Mouse (Mus musculus): ENCODE measurements around the gene Cracr2b.

Gene Cracr2b

GRCm38 (mm10) chr7:141485186-141485585, 24.3 kb downstream of the Cracr2b start:
- no peak for DNase-seq (ENCODE audit: low read depth, low spot score)

GRCm38 (mm10) chr7:141485606-141486005, 24.7 kb downstream of the Cracr2b start:
- DNase-seq (ENCODE audit: low read depth, low spot score): no peak

GRCm38 (mm10) chr7:141486239-141486638, 25.3 kb downstream of the Cracr2b start:
- no peak for DNase-seq (ENCODE audit: low read depth, low spot score)

GRCm38 (mm10) chr7:141487141-141487540, 26.2 kb downstream of the Cracr2b start:
- no peak for DNase-seq (ENCODE audit: low read depth, low spot score)

- no peak for DNase-seq (ENCODE audit: low read depth, low spot score)
Measured at GRCm38 (mm10) chr7:141491151-141491550, 30.3 kb downstream of the Cracr2b start.

GRCm38 (mm10) chr7:141492738-141493137, 31.8 kb downstream of the Cracr2b start:
- DNase-seq (ENCODE audit: low read depth, low spot score): no peak

- DNase-seq (ENCODE audit: low read depth, low spot score): no peak
Measured at GRCm38 (mm10) chr7:141493729-141494128, 32.8 kb downstream of the Cracr2b start.

- DNase-seq (ENCODE audit: low read depth, low spot score): no peak
Measured at GRCm38 (mm10) chr7:141495379-141495778, 34.5 kb downstream of the Cracr2b start.

- no peak for DNase-seq (ENCODE audit: low read depth, low spot score)
Measured at GRCm38 (mm10) chr7:141495940-141496339, 35.0 kb downstream of the Cracr2b start.

- DNase-seq (ENCODE audit: low read depth, low spot score): no peak
Measured at GRCm38 (mm10) chr7:141497600-141497999, 36.7 kb downstream of the Cracr2b start.

- DNase-seq (ENCODE audit: low read depth, low spot score): no peak
Measured at GRCm38 (mm10) chr7:141501820-141502555, 41.1 kb downstream of the Cracr2b start.

GRCm38 (mm10) chr7:141502556-141502905, 41.6 kb downstream of the Cracr2b start:
- no peak for DNase-seq (ENCODE audit: low read depth, low spot score)

- DNase-seq (ENCODE audit: low read depth, low spot score): no peak
Measured at GRCm38 (mm10) chr7:141506278-141506677, 45.4 kb downstream of the Cracr2b start.

GRCm38 (mm10) chr7:141508160-141508559, 47.3 kb downstream of the Cracr2b start:
- no peak for DNase-seq (ENCODE audit: low read depth, low spot score)

- DNase-seq (ENCODE audit: low read depth, low spot score): no peak
Measured at GRCm38 (mm10) chr7:141510196-141510595, 49.3 kb downstream of the Cracr2b start.

GRCm38 (mm10) chr7:141510681-141511191, 49.8 kb downstream of the Cracr2b start:
- no peak for DNase-seq (ENCODE audit: low read depth, low spot score)

Measured in mesoderm, embryonic 11.5 days (tissue).